Comparison of ENCODE assay signal across 7 mouse cellular contexts in genomic region chr14:118209642-118210041, GRCm38 (mm10). TPM values are rescaled to one million over a fixed set of nuclear protein-coding genes. Genes with fewer than 3 reads are reported as not detected.
DNase-seq lines count a peak whose midpoint lies in the region; ATAC-seq and TF ChIP-seq lines count a peak whose summit lies in the region.

No protein-coding gene starts in this region.

- CTCF ChIA-PET in Patski (lab: Charles Lee), result no interaction called here

- TF ChIP-seq CTCF in layer of hippocampus, adult 2 months (conservative IDR thresholded peaks at IDR 0.05), result peak; percentile 80
- peak; percentile 70 for TF ChIP-seq CTCF in Patski (IDR thresholded peaks at IDR 0.05)

- peaks cover 15% of the 10 kb centered on the region for H3K27me3 ChIP-seq in Patski

- in situ Hi-C loops in Patski (cut with MboI; ENCODE audit: low pct_unique_long_range_greater_than_20kb), result loop anchor here (10.0 to 25.0 kb wide), 2 partner anchors 265 to 603 kb away; no protein-coding TSS in a partner anchor

- H3K27ac ChIP-seq in layer of hippocampus, adult 2 months, result no peak overlapping the region

- H3K4me3 ChIP-seq in layer of hippocampus, adult 2 months, result no peak overlapping the region

- ATAC-seq in Patski, result no peak
- no peak for ATAC-seq in activated CD4-positive, CD25-positive, alpha-beta regulatory T cell, adult 4 months

- DNase-seq in layer of hippocampus, adult 2 months (ENCODE audit: low spot score in 2 of 2), result peak in 1 of 2 experiments; percentile 36
- DNase-seq in layer of hippocampus, adult 9-10 months (ENCODE audit: low spot score), result no peak
- no peak for DNase-seq in Patski (ENCODE audit: low read depth, low spot score)
- DNase-seq in embryo, embryonic 9.5 days (ENCODE audit: extremely low spot score), result peak; percentile 51
- DNase-seq in lung, postnatal 36 days, result peak; percentile 53
- no peak for DNase-seq in gastrocnemius, postnatal 25 days

- POLR2A ChIA-PET in Patski (lab: Charles Lee), result no interaction called here

RNA-seq across cellular contexts. Expression of gene Sox21, which starts 27.2 kb away (rescaled TPM):
- total RNA-seq in layer of hippocampus, adult 2 months (2021), result 1 to 10 TPM; 7.6 to 9.7 TPM
- polyA plus RNA-seq in Patski (2021), result 0.01 TPM
- not detected for total RNA-seq in gastrocnemius, postnatal 25 days (2021)
- polyA plus RNA-seq in activated CD4-positive, CD25-positive, alpha-beta regulatory T cell, adult 4 months (2017; shearing (Covaris generic)), result not detected

RNA-seq across cellular contexts. Expression of gene Gm9376, which starts 57.1 kb away (rescaled TPM):
- not detected for total RNA-seq in layer of hippocampus, adult 2 months (2021)
- polyA plus RNA-seq in Patski (2021), result not detected
- total RNA-seq in gastrocnemius, postnatal 25 days (2021), result not detected
- polyA plus RNA-seq in activated CD4-positive, CD25-positive, alpha-beta regulatory T cell, adult 4 months (2017; shearing (Covaris generic)), result not detected

Comparison
In these comparisons a context has a peak if more than half of its experiments do, and no peak if none do; other contexts are left out.
1. DNase-seq: peak in embryo, embryonic 9.5 days (single experiment) and lung, postnatal 36 days (single experiment); none in layer of hippocampus, adult 9-10 months (single experiment), Patski (single experiment) and gastrocnemius, postnatal 25 days (single experiment).
2. RNA of gene Sox21, which starts 27.2 kb away (total RNA-seq): 7.6 to 9.7 TPM in layer of hippocampus, adult 2 months; not detected in gastrocnemius, postnatal 25 days; every median in the first group is over 4 times any median in the second.